Mouse (Mus musculus) yolk sac, embryonic 10.5 days (tissue): ENCODE measurements around the gene Gm38392.

Experiments
- DNase-seq: peaks from one replicate; pipeline ENCODE4 v3.0.0-alpha.2; 2017; ENCODE audit warnings: low spot score

Gm38392 gene

GRCm38 (mm10) chr3:88235216-88235615 lies 51.8 kb downstream of the Gm38392 start:
- DNase-seq, result no peak

- DNase-seq, result no peak
Observed at GRCm38 (mm10) chr3:88234041-88234440, 53.0 kb downstream of the Gm38392 start.

- DNase-seq, result no peak
Observed at GRCm38 (mm10) chr3:88232851-88233649, 54.0 kb downstream of the Gm38392 start.

- no peak for DNase-seq
Observed at GRCm38 (mm10) chr3:88232301-88232702, 54.7 kb downstream of the Gm38392 start.

GRCm38 (mm10) chr3:88231061-88231641 lies 55.9 kb downstream of the Gm38392 start:
- no peak for DNase-seq

GRCm38 (mm10) chr3:88230262-88231047 lies 56.6 kb downstream of the Gm38392 start:
- DNase-seq, result no peak

GRCm38 (mm10) chr3:88229526-88229925 lies 57.5 kb downstream of the Gm38392 start:
- no peak for DNase-seq

- DNase-seq, result no peak
Observed at GRCm38 (mm10) chr3:88228906-88229305, 58.1 kb downstream of the Gm38392 start.

GRCm38 (mm10) chr3:88227976-88228375 lies 59.0 kb downstream of the Gm38392 start:
- DNase-seq, result no peak

GRCm38 (mm10) chr3:88227260-88227659 lies 59.8 kb downstream of the Gm38392 start:
- DNase-seq, result no peak

- DNase-seq, result no peak
Observed at GRCm38 (mm10) chr3:88226101-88226845, 60.7 kb downstream of the Gm38392 start.

- no peak for DNase-seq
Observed at GRCm38 (mm10) chr3:88224929-88225328, 62.1 kb downstream of the Gm38392 start.

- DNase-seq, result no peak
Observed at GRCm38 (mm10) chr3:88222446-88222845, 64.6 kb downstream of the Gm38392 start.

- DNase-seq, result no peak
Observed at GRCm38 (mm10) chr3:88221519-88222390, 65.3 kb downstream of the Gm38392 start.

GRCm38 (mm10) chr3:88220842-88221241 lies 66.2 kb downstream of the Gm38392 start:
- DNase-seq, result peak; percentile 78

- no peak for DNase-seq
Observed at GRCm38 (mm10) chr3:88219940-88220339, 67.1 kb downstream of the Gm38392 start.

- DNase-seq, result no peak
Observed at GRCm38 (mm10) chr3:88217679-88218078, 69.3 kb downstream of the Gm38392 start.

- DNase-seq, result no peak
Observed at GRCm38 (mm10) chr3:88216534-88217326, 70.3 kb downstream of the Gm38392 start.

- DNase-seq, result no peak
Observed at GRCm38 (mm10) chr3:88216116-88216515, 70.9 kb downstream of the Gm38392 start.

- no peak for DNase-seq
Observed at GRCm38 (mm10) chr3:88215553-88216004, 71.4 kb downstream of the Gm38392 start.
